Mouse (Mus musculus) erythroblast, embryonic 14.5 days (primary cell): ENCODE measurements around the gene Fignl2.

Source experiments
- GATA1 ChIP-seq: IDR thresholded peaks from 2 replicates; pipeline ENCODE4 v1.6.1; 2012; ENCODE audit warnings: low read length, inconsistent platforms, mixed read lengths
- TAL1 ChIP-seq: IDR thresholded peaks from 3 replicates; pipeline ENCODE4 v1.6.1; 2012; ENCODE audit warnings: low read length, inconsistent platforms, mixed read lengths

DNA sequence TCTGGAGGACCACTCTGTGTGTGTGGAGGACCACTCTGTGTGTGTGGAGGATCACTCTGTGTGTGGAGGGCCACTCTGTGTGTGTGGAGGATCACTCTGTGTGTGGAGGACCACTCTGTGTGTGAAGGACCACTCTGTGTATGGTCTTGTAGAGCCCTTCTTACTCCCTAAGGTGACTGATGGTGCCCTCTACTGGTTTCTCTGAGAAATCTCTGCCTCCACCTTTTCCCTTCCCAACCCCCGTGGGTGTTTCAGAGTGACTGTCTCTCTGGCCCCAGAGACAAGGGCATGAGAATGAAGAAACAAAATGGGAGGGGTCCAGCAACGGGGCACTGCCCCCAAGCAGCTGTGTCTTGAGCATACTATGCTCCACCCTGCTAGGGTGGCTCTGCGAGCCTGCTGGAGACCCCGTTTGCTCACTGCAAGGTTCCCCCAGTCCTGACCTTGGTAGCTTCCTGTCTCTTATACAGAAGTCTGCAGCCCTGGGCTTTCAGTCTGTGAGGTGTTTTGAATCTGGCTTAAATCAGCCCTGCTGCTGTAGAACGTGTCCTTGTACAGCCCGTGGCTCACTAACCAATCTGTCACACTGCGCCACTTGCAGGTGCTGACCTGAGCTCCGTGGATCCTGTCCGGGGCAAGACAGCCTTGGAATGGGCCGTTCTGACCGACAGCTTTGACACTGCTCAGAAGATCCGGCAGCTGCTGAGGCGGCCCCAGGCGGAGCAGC lies 40.2 kb upstream of the Fignl2 start:
- TF ChIP-seq GATA1 (no peak), TAL1 (no peak)
